Mouse (Mus musculus) olfactory bulb, adult 2 months (tissue): ENCODE measurements around the gene 9230102O04Rik.

Experiments used
- CTCF ChIP-seq: fragments of 200-500 bp; IDR thresholded peaks from 2 replicates; pipeline ENCODE4 v1.5.1; 2012; ENCODE audit warnings: low read depth, mild to moderate bottlenecking, low read length, moderate library complexity; ENCODE audit not compliant: insufficient read depth
- POLR2A ChIP-seq: fragments of 200-500 bp; IDR thresholded peaks from 2 replicates; pipeline ENCODE4 v1.6.1; 2012; ENCODE audit warnings: mild to moderate bottlenecking, low read depth, low read length, moderate library complexity; ENCODE audit not compliant: insufficient read depth

DNA sequence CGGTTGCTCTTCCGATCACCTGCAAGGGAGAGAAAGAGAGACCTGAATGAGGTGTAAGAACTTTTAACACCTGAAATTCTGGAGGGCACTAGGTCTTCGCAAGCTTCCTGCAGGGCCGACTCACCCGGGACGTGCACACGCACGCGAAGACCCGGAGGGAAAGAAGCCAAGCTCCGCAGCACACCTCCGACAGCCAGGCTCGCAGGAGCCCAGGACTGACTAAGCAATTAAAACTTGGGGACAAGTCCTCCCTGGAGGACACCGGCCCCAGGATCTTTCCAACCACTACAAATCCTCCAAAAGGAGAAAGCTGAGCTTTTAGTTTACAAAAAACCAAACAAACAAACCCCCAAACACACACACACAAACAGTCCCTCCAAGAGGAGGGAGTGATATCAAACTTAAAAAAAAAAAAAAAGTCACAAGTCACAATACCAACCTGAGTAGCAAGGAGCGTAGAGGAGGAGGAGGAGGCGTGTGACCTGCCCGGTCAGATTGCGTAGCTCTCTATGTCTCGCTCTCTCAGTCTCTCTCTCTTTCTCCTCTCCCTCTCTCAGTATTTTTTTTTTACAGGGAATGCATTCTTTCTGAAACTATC, 11.3 kb downstream of the 9230102O04Rik start:
- TF ChIP-seq CTCF (no peak), POLR2A (no peak)
